Comparison of ENCODE assay signal across 29 mouse cellular contexts in the genomic region with DNA sequence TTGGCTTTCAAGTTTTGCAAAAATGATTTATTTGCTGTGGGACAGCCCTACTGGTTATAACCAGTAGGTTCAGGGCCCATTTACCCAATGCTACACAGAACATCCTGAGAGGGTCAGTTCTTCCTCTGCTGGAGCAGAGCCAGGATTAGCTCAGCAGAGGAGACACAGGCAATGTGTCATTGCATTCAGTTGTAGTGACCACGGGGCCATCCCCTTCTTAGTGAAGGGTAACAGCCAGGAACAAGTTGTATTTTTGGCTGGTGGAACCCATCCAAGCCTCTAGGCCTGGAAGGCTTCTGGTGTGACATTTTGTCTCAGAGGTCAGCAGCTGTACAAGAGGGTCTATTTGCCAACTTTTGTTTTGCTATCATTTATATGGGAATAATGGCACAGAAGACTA.
DNase-seq lines count a peak whose midpoint lies in the region; ATAC-seq and TF ChIP-seq lines count a peak whose summit lies in the region.
"Had no signal": no experiment of that assay in that cellular context is flagged by ENCODE, and none has a peak within 500 bp of the region (broad histone marks: within the 10 kb centered on the region; RNA-seq: fewer than 3 reads in every experiment).

No protein-coding gene starts in this region.

- no peak overlapping the region for H3K9ac ChIP-seq in hindbrain, postnatal 0 days (replicated peaks; ENCODE audit: low read length)
- H3K9ac ChIP-seq in hindbrain, embryonic 13.5 days = no peak overlapping the region
- H3K9ac ChIP-seq: hindbrain, embryonic 12.5 days; kidney, embryonic 15.5 days; liver, embryonic 14.5 days; lung, embryonic 14.5 days; neural tube, embryonic 12.5 days; stomach, embryonic 15.5 days had no signal

- ATAC-seq in hindbrain, postnatal 0 days = no peak
- ATAC-seq in hindbrain, embryonic 13.5 days (ENCODE audit: low FRiP score) = no peak
- ATAC-seq in megakaryocyte, adult 5-6 weeks (ENCODE audit: poor library complexity, severe bottlenecking) = no peak
- ATAC-seq: forebrain, embryonic 16.5 days; midbrain, embryonic 16.5 days had no signal

- intact Hi-C loops in gastrocnemius, adult 2 months (cut with DNase I) = no loop called here
- intact Hi-C loops in heart, postnatal 10 days (cut with DNase I) = no loop called here

- no peak for TF ChIP-seq CTCF in hindbrain, postnatal 0 days (IDR thresholded peaks at IDR 0.05; ENCODE audit: low read depth)
- TF ChIP-seq CTCF in gastrocnemius, adult 2 months (IDR thresholded peaks at IDR 0.05) = no peak

- H3K4me3 ChIP-seq in heart, embryonic 10.5 days = no peak overlapping the region
- H3K4me3 ChIP-seq in hindbrain, postnatal 0 days (ENCODE audit: low read length) = no peak overlapping the region
- no peak overlapping the region for H3K4me3 ChIP-seq in hindbrain, embryonic 13.5 days
- H3K4me3 ChIP-seq in gastrocnemius, adult 2 months = no peak overlapping the region
- H3K4me3 ChIP-seq: erythroblast, embryonic 14.5 days; hindbrain, embryonic 12.5 days; kidney, embryonic 15.5 days; midbrain, embryonic 10.5 days; myocyte; neural tube, embryonic 12.5 days; stomach, embryonic 15.5 days had no signal

- no peaks in the 10 kb centered on the region for H3K27me3 ChIP-seq in heart, embryonic 10.5 days (ENCODE audit: insufficient read depth, poor library complexity, severe bottlenecking)
- H3K27me3 ChIP-seq in hindbrain, postnatal 0 days (ENCODE audit: insufficient read depth, low read length) = no peaks in the 10 kb centered on the region
- no peaks in the 10 kb centered on the region for H3K27me3 ChIP-seq in hindbrain, embryonic 13.5 days
- H3K27me3 ChIP-seq: hindbrain, embryonic 12.5 days; kidney, embryonic 15.5 days; neural tube, embryonic 12.5 days; stomach, embryonic 15.5 days had no signal

- H3K36me3 ChIP-seq in heart, embryonic 10.5 days = no peaks in the 10 kb centered on the region
- H3K36me3 ChIP-seq in hindbrain, postnatal 0 days (ENCODE audit: insufficient read depth, low read length) = no peaks in the 10 kb centered on the region
- H3K36me3 ChIP-seq in hindbrain, embryonic 13.5 days = no peaks in the 10 kb centered on the region
- H3K36me3 ChIP-seq: G1E; hindbrain, embryonic 12.5 days; kidney, embryonic 15.5 days; midbrain, embryonic 10.5 days; neural tube, embryonic 12.5 days; stomach, embryonic 15.5 days had no signal

- H3K9me3 ChIP-seq in heart, embryonic 10.5 days = no peaks in the 10 kb centered on the region
- no peaks in the 10 kb centered on the region for H3K9me3 ChIP-seq in hindbrain, postnatal 0 days (ENCODE audit: low read length)
- H3K9me3 ChIP-seq in hindbrain, embryonic 13.5 days = no peaks in the 10 kb centered on the region
- H3K9me3 ChIP-seq: hindbrain, embryonic 12.5 days; kidney, embryonic 15.5 days; midbrain, embryonic 10.5 days; neural tube, embryonic 12.5 days; stomach, embryonic 15.5 days had no signal

- DNase-seq in heart, adult 11 months = peak; percentile 90
- no peak for DNase-seq in heart, embryonic 10.5 days (ENCODE audit: low spot score)
- DNase-seq in hindbrain, postnatal 0 days (ENCODE audit: low spot score) = peak; percentile 15
- peak; percentile 56 for DNase-seq in gastrocnemius, adult 2 months
- peak; percentile 10 to 30 for DNase-seq in heart, postnatal 10 days
- no peak for DNase-seq in lung, adult 18-20 months
- DNase-seq: cerebellum, adult 2 months; cerebellum, postnatal 14 days; kidney, adult 18-20 months; kidney, postnatal 25 days; liver; lung, embryonic 14.5 days; lung, postnatal 14 days; right cerebral cortex, postnatal 14 days; thymus, adult 18-20 months; thymus, postnatal 25 days had no signal

- H3K4me1 ChIP-seq in heart, embryonic 10.5 days = no peaks in the 10 kb centered on the region
- H3K4me1 ChIP-seq in hindbrain, postnatal 0 days (ENCODE audit: insufficient read depth, low read length) = no peaks in the 10 kb centered on the region
- H3K4me1 ChIP-seq in hindbrain, embryonic 13.5 days (replicated peaks) = no peaks in the 10 kb centered on the region
- H3K4me1 ChIP-seq: hindbrain, embryonic 12.5 days; kidney, embryonic 15.5 days; midbrain, embryonic 10.5 days; neural tube, embryonic 12.5 days; stomach, embryonic 15.5 days had no signal

- 83% methylated on average over 1 of the region's 1 CpGs for WGBS in heart, embryonic 10.5 days
- 61% methylated on average over 1 of the region's 1 CpGs for WGBS in hindbrain, postnatal 0 days
- 65% methylated on average over 1 of the region's 1 CpGs for WGBS in hindbrain, embryonic 13.5 days

- H3K4me2 ChIP-seq in hindbrain, postnatal 0 days (ENCODE audit: low read depth, low read length) = no peak overlapping the region
- H3K4me2 ChIP-seq in hindbrain, embryonic 13.5 days = no peak overlapping the region
- H3K4me2 ChIP-seq: hindbrain, embryonic 12.5 days; kidney, embryonic 15.5 days; lung, embryonic 14.5 days; neural tube, embryonic 12.5 days; stomach, embryonic 15.5 days had no signal

- no peak overlapping the region for H3K27ac ChIP-seq in heart, embryonic 10.5 days
- H3K27ac ChIP-seq in hindbrain, postnatal 0 days = no peak overlapping the region
- no peak overlapping the region for H3K27ac ChIP-seq in hindbrain, embryonic 13.5 days
- no peak overlapping the region for H3K27ac ChIP-seq in gastrocnemius, adult 2 months
- H3K27ac ChIP-seq: hindbrain, embryonic 12.5 days; kidney, embryonic 15.5 days; liver, embryonic 14.5 days; midbrain, embryonic 10.5 days; neural tube, embryonic 12.5 days; stomach, embryonic 15.5 days had no signal

Comparison
In these comparisons a context has a peak if more than half of its experiments do, and no peak if none do; other contexts are left out.
1. DNase-seq: peak in heart, adult 11 months (single experiment), hindbrain, postnatal 0 days (single experiment), gastrocnemius, adult 2 months (single experiment) and heart, postnatal 10 days (2 of 2); none in heart, embryonic 10.5 days (single experiment) and lung, adult 18-20 months (0 of 2).